Mouse (Mus musculus): Measurements from ENCODE around the gene Iffo1. TPM values are rescaled to one million over a fixed set of nuclear protein-coding genes. Genes with fewer than 3 reads are reported as not detected.

Gene Iffo1
- total and polyA plus RNA-seq, 3 experiments, result 3.3 to 7.0 (median 6.7) TPM

DNA sequence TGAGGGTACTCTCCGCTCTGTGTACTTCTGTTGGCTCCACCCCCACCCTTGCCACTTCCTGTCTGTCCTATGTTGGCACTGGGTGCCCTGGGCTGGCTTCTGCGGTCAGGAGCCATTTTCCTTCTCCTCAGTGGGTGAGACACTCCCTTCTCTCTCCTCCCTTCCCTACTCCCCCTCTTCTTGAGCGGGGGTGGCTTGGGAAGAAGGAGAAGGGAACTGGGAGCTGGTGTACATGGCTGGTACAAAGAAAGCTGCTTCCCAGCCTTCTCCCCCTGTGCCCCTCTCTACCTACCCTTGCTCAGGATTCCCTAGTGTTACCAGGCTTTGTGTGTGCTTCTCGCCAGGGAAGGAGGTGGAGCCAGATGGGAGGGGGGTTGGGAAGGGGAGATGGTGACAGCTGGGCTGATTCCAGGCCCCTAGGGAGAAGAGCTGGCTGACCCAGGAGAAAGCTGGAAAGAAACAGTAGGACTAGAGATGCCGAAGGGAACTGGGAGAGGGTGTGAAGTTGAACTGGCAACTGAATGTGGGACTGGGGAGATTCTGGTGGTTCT is 45.5 kb upstream of the Iffo1 start:
- Histone ChIP-seq H3K27me3 (replicated peaks) (no peaks in the 10 kb centered on the region), H3K9me3 (replicated peaks; ENCODE audit: low read length) (no peaks in the 10 kb centered on the region), H3K4me1 (ENCODE audit: control insufficient read depth in 1 of 2, insufficient read depth in 2 of 2) (peaks cover 16 to 35% of the 10 kb centered on the region in 2 experiments), H3K4me3 (replicated peaks in 1 of 3; ENCODE audit: low read depth in 2 of 3, low read length in 2 of 3, poor library complexity in 1 of 3) (peak overlapping the region in 1 of 3 experiments; percentile 13), H3K79me2 (replicated peaks; ENCODE audit: control insufficient read depth, extremely low read depth, insufficient read depth, poor library complexity, severe bottlenecking) (peaks cover 44% of the 10 kb centered on the region), H3K4me2 (ENCODE audit: insufficient read depth, low read depth, poor library complexity, severe bottlenecking) (no peak overlapping the region), H3K36me3 (replicated peaks in 1 of 2; ENCODE audit: control insufficient read depth in 1 of 2, insufficient read depth in 1 of 2, low read length in 1 of 2) (peaks cover 57 to 67% of the 10 kb centered on the region in 2 experiments), H3K27ac (ENCODE audit: insufficient read depth, low read depth) (no peak overlapping the region), H3K9ac (ENCODE audit: insufficient read depth, low read depth) (no peak overlapping the region)
- no peak for TF ChIP-seq SMC3 (IDR thresholded peaks at IDR 0.05; ENCODE audit: low read depth, low read length)
- no peak for DNase-seq (ENCODE audit: extremely low read depth)
- dilution Hi-C loops (cut with MboI; ENCODE audit: extremely low pct_ligation_motif_present, extremely low pct_unique_long_range_greater_than_20kb, low sequenced_read_pairs) (no loop called here), in situ Hi-C loops (cut with MboI; ENCODE audit: low pct_ligation_motif_present, low pct_unique_long_range_greater_than_20kb, low sequenced_read_pairs) (loop anchor here (10.0 kb wide), 1 partner anchor 55 kb away; the partner anchor contains the start of gene Acrbp)

GRCm38 (mm10) chr6:125101444-125101843 is 43.6 kb upstream of the Iffo1 start:
- TF ChIP-seq HCFC1 (IDR thresholded peaks at IDR 0.05; ENCODE audit: low read depth, low read length) (no peak), TCF12 (IDR thresholded peaks at IDR 0.05; ENCODE audit: low read depth, low read length) (no peak), GABPA (IDR thresholded peaks at IDR 0.05; ENCODE audit: insufficient replicate concordance, low read depth, low read length) (no peak), EP300 (IDR thresholded peaks at IDR 0.05; ENCODE audit: low read length) (no peak), CTCF (conservative IDR thresholded peaks at IDR 0.05 in 1 of 2, IDR thresholded peaks at IDR 0.05 in 1 of 2; ENCODE audit: low read depth in 2 of 2, low read length in 2 of 2) (no peak), USF1 (IDR thresholded peaks at IDR 0.05; ENCODE audit: low read depth, low read length) (no peak), ZKSCAN1 (IDR thresholded peaks at IDR 0.05; ENCODE audit: borderline replicate concordance, low read depth, low read length) (no peak), MAZ (IDR thresholded peaks at IDR 0.05; ENCODE audit: low read depth, low read length) (no peak), MEF2A (IDR thresholded peaks at IDR 0.05; ENCODE audit: borderline replicate concordance, low read depth, low read length) (no peak), ZC3H11A (IDR thresholded peaks at IDR 0.05; ENCODE audit: low read depth, low read length) (no peak), UBTF (IDR thresholded peaks at IDR 0.05; ENCODE audit: low read depth, low read length) (no peak), KAT2A (IDR thresholded peaks at IDR 0.05; ENCODE audit: insufficient replicate concordance, low read length) (no peak), NELFE (IDR thresholded peaks at IDR 0.05; ENCODE audit: low read depth, low read length) (no peak), USF2 (conservative IDR thresholded peaks at IDR 0.05; ENCODE audit: low read depth, low read length) (no peak), MAX (IDR thresholded peaks at IDR 0.05; ENCODE audit: low read length) (no peak), ZNF384 (IDR thresholded peaks at IDR 0.05; ENCODE audit: low read depth, low read length) (no peak), MXI1 (IDR thresholded peaks at IDR 0.05; ENCODE audit: low read depth, low read length) (no peak), POLR2AphosphoS2 (IDR thresholded peaks at IDR 0.05; ENCODE audit: low read depth, low read length) (no peak), TBP (conservative IDR thresholded peaks at IDR 0.05; ENCODE audit: low read depth, low read length) (no peak)
- DNase-seq (ENCODE audit: extremely low read depth), result no peak
- Histone ChIP-seq H3K9me3 (replicated peaks; ENCODE audit: low read length) (peaks cover 2% of the 10 kb centered on the region), H3K79me2 (replicated peaks; ENCODE audit: control insufficient read depth, extremely low read depth, insufficient read depth, poor library complexity, severe bottlenecking) (peaks cover 44% of the 10 kb centered on the region), H3K4me3 (replicated peaks in 1 of 3; ENCODE audit: low read depth in 2 of 3, low read length in 2 of 3, poor library complexity in 1 of 3) (no peak overlapping the region), H3K27ac (ENCODE audit: insufficient read depth, low read depth) (no peak overlapping the region), H3K27me3 (replicated peaks) (no peaks in the 10 kb centered on the region), H3K4me1 (ENCODE audit: control insufficient read depth in 1 of 2, insufficient read depth in 2 of 2) (peaks cover 16 to 26% of the 10 kb centered on the region in 2 experiments), H3K9ac (ENCODE audit: insufficient read depth, low read depth) (no peak overlapping the region), H3K4me2 (ENCODE audit: insufficient read depth, low read depth, poor library complexity, severe bottlenecking) (no peak overlapping the region), H3K36me3 (replicated peaks in 1 of 2; ENCODE audit: control insufficient read depth in 1 of 2, insufficient read depth in 1 of 2, low read length in 1 of 2) (peaks cover 76 to 85% of the 10 kb centered on the region in 2 experiments)
- dilution Hi-C loops (cut with MboI; ENCODE audit: extremely low pct_ligation_motif_present, extremely low pct_unique_long_range_greater_than_20kb, low sequenced_read_pairs), result no loop called here
- in situ Hi-C loops (cut with MboI; ENCODE audit: low pct_ligation_motif_present, low pct_unique_long_range_greater_than_20kb, low sequenced_read_pairs), result no loop called here
